Mouse (Mus musculus) heart, embryonic 10.5 days (tissue): ENCODE measurements at regions not wholly inside any gene's neighbourhood (a gene's known extent, or its start where the extent isn't known, plus 50 kb on each side); places are given as distances from the start of the nearest gene placed in this dataset.

ENCODE experiments used
- DNase-seq: peaks from one replicate; pipeline ENCODE4 v3.0.0-alpha.2; 2017; ENCODE audit warnings: low spot score
- H3K27ac ChIP-seq: fragments of 300-500 bp; sonication (generic); 2 replicates; pipeline ENCODE4 v1.5.1; 2016; ENCODE audit warnings: mild to moderate bottlenecking
- H3K27me3 ChIP-seq: fragments of 300-500 bp; sonication (generic); 2 replicates; pipeline ENCODE4 v1.6.1; 2016; ENCODE audit warnings: mild to moderate bottlenecking; ENCODE audit not compliant: poor library complexity, insufficient read depth, severe bottlenecking
- H3K36me3 ChIP-seq: fragments of 300-500 bp; sonication (generic); 2 replicates; pipeline ENCODE4 v1.6.1; 2016; ENCODE audit warnings: mild to moderate bottlenecking, moderate library complexity
- H3K4me1 ChIP-seq: fragments of 300-500 bp; sonication (generic); 2 replicates; pipeline ENCODE4 v1.6.1; 2016; ENCODE audit warnings: mild to moderate bottlenecking
- H3K4me3 ChIP-seq: fragments of 300-500 bp; sonication (generic); 2 replicates; pipeline ENCODE4 v1.5.1; 2016; ENCODE audit warnings: mild to moderate bottlenecking, moderate library complexity
- H3K9me3 ChIP-seq: fragments of 300-500 bp; sonication (generic); 2 replicates; pipeline ENCODE4 v1.6.1; 2016; ENCODE audit warnings: mild to moderate bottlenecking, moderate library complexity
- WGBS: fragments of 180-500 bp; shearing (Covaris S2); methylation state at CpG from one replicate; pipeline ENCODE4 v1.1.7; 2016; 5-methylcytosine and 5-hydroxymethylcytosine counted together

GRCm38 (mm10) chr12:8844748-8845147 lies 73.6 kb downstream of the Sdc1 start:
- Histone ChIP-seq H3K27me3 (0 out of 2 replicates have a peak, but pooled peaks cover 3% of the 10 kb centered on the region), H3K9me3 (no peaks in the 10 kb centered on the region), H3K4me1 (peaks cover 5% of the 10 kb centered on the region; the same call in 1 of the 2 replicates), H3K27ac (no peak overlapping the region), H3K4me3 (no peak overlapping the region), H3K36me3 (no peaks in the 10 kb centered on the region)
- WGBS, result 83% methylated on average over 5 of the region's 5 CpGs
- no peak for DNase-seq

- 84% methylated on average over 8 of the region's 8 CpGs for WGBS
- H3K27me3 ChIP-seq, result 0 out of 2 replicates have a peak, but pooled peaks cover 3% of the 10 kb centered on the region
- no peak overlapping the region for H3K27ac ChIP-seq
Observed at GRCm38 (mm10) chr12:8845443-8845842, 74.3 kb downstream of the Sdc1 start.

GRCm38 (mm10) chr12:8846425-8847226 lies 74.8 kb upstream of the Laptm4a start:
- Histone ChIP-seq H3K36me3 (no peaks in the 10 kb centered on the region), H3K4me3 (no peak overlapping the region), H3K27me3 (0 out of 2 replicates have a peak, but pooled peaks cover 3% of the 10 kb centered on the region), H3K9me3 (no peaks in the 10 kb centered on the region), H3K27ac (peak overlapping the region; percentile 69; the same call in 1 of the 2 replicates), H3K4me1 (no peaks in the 10 kb centered on the region)
- 75% methylated on average over 16 of the region's 16 CpGs for WGBS
- DNase-seq, result no peak

More at GRCm38 (mm10) chr12:8845443-8845842, 74.3 kb downstream of the Sdc1 start:
- no peaks in the 10 kb centered on the region for H3K9me3 ChIP-seq
- no peak overlapping the region for H3K4me3 ChIP-seq
- H3K4me1 ChIP-seq, result peaks cover 5% of the 10 kb centered on the region; the same call in 1 of the 2 replicates
- no peaks in the 10 kb centered on the region for H3K36me3 ChIP-seq
- DNase-seq, result no peak

GRCm38 (mm10) chr12:8847227-8847857 lies 74.1 kb upstream of the Laptm4a start:
- peak overlapping the region; percentile 69; the same call in 1 of the 2 replicates for H3K27ac ChIP-seq
- no peak for DNase-seq
- H3K36me3 ChIP-seq, result no peaks in the 10 kb centered on the region
- H3K4me1 ChIP-seq, result no peaks in the 10 kb centered on the region
- WGBS, result 77% methylated on average over 10 of the region's 10 CpGs
- no peak overlapping the region for H3K4me3 ChIP-seq
- H3K9me3 ChIP-seq, result no peaks in the 10 kb centered on the region
- H3K27me3 ChIP-seq, result 0 out of 2 replicates have a peak, but pooled peaks cover 3% of the 10 kb centered on the region

- 86% methylated on average over 8 of the region's 8 CpGs for WGBS
- no peak overlapping the region for H3K27ac ChIP-seq
- no peaks in the 10 kb centered on the region for H3K4me1 ChIP-seq
Observed at GRCm38 (mm10) chr12:8847858-8848383, 73.5 kb upstream of the Laptm4a start.

GRCm38 (mm10) chr12:8853858-8854257 lies 67.6 kb upstream of the Laptm4a start:
- WGBS, result 74% methylated on average over 4 of the region's 4 CpGs
- no peak for DNase-seq
- H3K27ac ChIP-seq, result no peak overlapping the region
- no peak overlapping the region for H3K4me3 ChIP-seq
- 0 out of 2 replicates have a peak, but pooled peaks cover 3% of the 10 kb centered on the region for H3K27me3 ChIP-seq
- peaks cover 33% of the 10 kb centered on the region for H3K4me1 ChIP-seq
- no peaks in the 10 kb centered on the region for H3K9me3 ChIP-seq
- no peaks in the 10 kb centered on the region for H3K36me3 ChIP-seq

More at GRCm38 (mm10) chr12:8847858-8848383, 73.5 kb upstream of the Laptm4a start:
- Histone ChIP-seq H3K36me3 (no peaks in the 10 kb centered on the region), H3K4me3 (no peak overlapping the region), H3K9me3 (no peaks in the 10 kb centered on the region), H3K27me3 (0 out of 2 replicates have a peak, but pooled peaks cover 3% of the 10 kb centered on the region)
- no peak for DNase-seq

GRCm38 (mm10) chr12:8854401-8854800 lies 67.1 kb upstream of the Laptm4a start:
- H3K27ac ChIP-seq, result no peak overlapping the region
- no peaks in the 10 kb centered on the region for H3K9me3 ChIP-seq
- H3K36me3 ChIP-seq, result no peaks in the 10 kb centered on the region
- peaks cover 38% of the 10 kb centered on the region for H3K4me1 ChIP-seq
- DNase-seq, result no peak
- H3K27me3 ChIP-seq, result 0 out of 2 replicates have a peak, but pooled peaks cover 2% of the 10 kb centered on the region
- no peak overlapping the region for H3K4me3 ChIP-seq
- 74% methylated on average over 4 of the region's 4 CpGs for WGBS

- H3K36me3 ChIP-seq, result no peaks in the 10 kb centered on the region
- H3K27me3 ChIP-seq, result no peaks in the 10 kb centered on the region
- H3K27ac ChIP-seq, result no peak overlapping the region
- no peak overlapping the region for H3K4me3 ChIP-seq
- no peak for DNase-seq
- H3K4me1 ChIP-seq, result peaks cover 45% of the 10 kb centered on the region
- H3K9me3 ChIP-seq, result no peaks in the 10 kb centered on the region
- 42% methylated on average over 5 of the region's 5 CpGs for whole genome bisulfite sequencing
Observed at GRCm38 (mm10) chr12:8855119-8855518, 66.3 kb upstream of the Laptm4a start.

GRCm38 (mm10) chr12:8856051-8856543 lies 65.4 kb upstream of the Laptm4a start:
- Histone ChIP-seq H3K27ac (peak overlapping the region; percentile 72), H3K9me3 (no peaks in the 10 kb centered on the region), H3K4me1 (peaks cover 54% of the 10 kb centered on the region), H3K4me3 (no peak overlapping the region), H3K27me3 (peaks cover 5% of the 10 kb centered on the region; the same call in 1 of the 2 replicates), H3K36me3 (no peaks in the 10 kb centered on the region)
- WGBS, result 14% methylated on average over 1 of the region's 1 CpGs
- no peak for DNase-seq

- DNase-seq, result no peak
- 36% methylated on average over 8 of the region's 8 CpGs for WGBS
- no peaks in the 10 kb centered on the region for H3K9me3 ChIP-seq
- peaks cover 11% of the 10 kb centered on the region; the same call in 1 of the 2 replicates for H3K27me3 ChIP-seq
- no peaks in the 10 kb centered on the region for H3K36me3 ChIP-seq
- peaks cover 54% of the 10 kb centered on the region for H3K4me1 ChIP-seq
- no peak overlapping the region for H3K4me3 ChIP-seq
- peak overlapping the region; percentile 63; the same call in 1 of the 2 replicates for H3K27ac ChIP-seq
Observed at GRCm38 (mm10) chr12:8857308-8857707, 64.2 kb upstream of the Laptm4a start.

GRCm38 (mm10) chr12:8858748-8859147 lies 62.7 kb upstream of the Laptm4a start:
- Histone ChIP-seq H3K9me3 (no peaks in the 10 kb centered on the region), H3K4me1 (peaks cover 54% of the 10 kb centered on the region), H3K4me3 (no peak overlapping the region), H3K27ac (peak overlapping the region; percentile 70; the same call in 1 of the 2 replicates), H3K27me3 (peaks cover 22% of the 10 kb centered on the region; the same call in 1 of the 2 replicates), H3K36me3 (no peaks in the 10 kb centered on the region)
- 38% methylated on average over 7 of the region's 7 CpGs for WGBS
- DNase-seq, result no peak

GRCm38 (mm10) chr12:8859588-8859987 lies 61.9 kb upstream of the Laptm4a start:
- Histone ChIP-seq H3K4me1 (peaks cover 61% of the 10 kb centered on the region), H3K27ac (peak overlapping the region; percentile 70; the same call in 1 of the 2 replicates)

More at GRCm38 (mm10) chr12:8859588-8859987, 61.9 kb upstream of the Laptm4a start:
- no peaks in the 10 kb centered on the region for H3K36me3 ChIP-seq
- no peak for DNase-seq
- peaks cover 22% of the 10 kb centered on the region; the same call in 1 of the 2 replicates for H3K27me3 ChIP-seq
- WGBS, result 43% methylated on average over 4 of the region's 4 CpGs
- no peak overlapping the region for H3K4me3 ChIP-seq
- no peaks in the 10 kb centered on the region for H3K9me3 ChIP-seq
